Mouse (Mus musculus): ENCODE data around the gene Fgf13.

GRCm38 (mm10) chrX:59072083-59072482, 495.8 kb downstream of the Fgf13 start:
- no peak for TF ChIP-seq ZNF384 (IDR thresholded peaks at IDR 0.05; ENCODE audit: low read depth, low read length)
- no peak for TF ChIP-seq CHD2 (IDR thresholded peaks at IDR 0.05; ENCODE audit: low read depth, low read length)
- no peak for TF ChIP-seq HCFC1 (IDR thresholded peaks at IDR 0.05; ENCODE audit: borderline replicate concordance, insufficient read depth, low read length)
- TF ChIP-seq MAFK (IDR thresholded peaks at IDR 0.05; ENCODE audit: insufficient read depth, low read depth, low read length): no peak
